Mouse (Mus musculus): Measurements from ENCODE around the gene Elf2.

DNA sequence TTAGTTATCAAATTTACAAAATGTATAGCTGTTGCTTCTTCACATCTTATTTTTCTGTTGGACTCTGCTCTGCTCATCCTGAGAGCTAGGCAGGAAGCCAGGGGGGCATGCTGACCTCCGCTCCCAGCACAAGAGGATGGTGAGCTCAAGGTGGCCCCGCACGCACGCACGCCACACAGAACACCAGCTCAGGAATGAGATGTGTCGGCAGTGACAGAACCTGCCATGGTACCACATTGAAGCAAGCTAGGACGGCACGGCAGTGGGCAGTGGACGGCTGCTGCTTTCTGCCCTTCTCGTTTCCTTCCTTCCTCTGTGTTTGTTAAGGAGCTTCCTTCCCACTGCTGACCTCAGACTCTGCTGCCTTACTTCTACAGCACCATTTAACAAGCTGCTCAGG lies 23.6 kb downstream of the Elf2 start:
- TF ChIP-seq GATA1 (IDR thresholded peaks at IDR 0.05; ENCODE audit: borderline replicate concordance, low read length) (no peak), FLI1 (IDR thresholded peaks at IDR 0.05; ENCODE audit: low read length) (no peak)

Data from megakaryocyte, embryonic 14.5 days (primary cell).